Mouse (Mus musculus): ENCODE results near the gene Atp2c1. TPM values are rescaled to one million over a fixed set of nuclear protein-coding genes. Genes with fewer than 3 reads are reported as not detected.

Gene Atp2c1
- total RNA-seq, 4 experiments from 2014 or later, result 51.2 to 63.2 (median 57.2) TPM

GRCm38 (mm10) chr9:105366199-105366598 lies 160.9 kb downstream of the Atp2c1 start:
- no peak for DNase-seq (ENCODE audit: low spot score)

DNA sequence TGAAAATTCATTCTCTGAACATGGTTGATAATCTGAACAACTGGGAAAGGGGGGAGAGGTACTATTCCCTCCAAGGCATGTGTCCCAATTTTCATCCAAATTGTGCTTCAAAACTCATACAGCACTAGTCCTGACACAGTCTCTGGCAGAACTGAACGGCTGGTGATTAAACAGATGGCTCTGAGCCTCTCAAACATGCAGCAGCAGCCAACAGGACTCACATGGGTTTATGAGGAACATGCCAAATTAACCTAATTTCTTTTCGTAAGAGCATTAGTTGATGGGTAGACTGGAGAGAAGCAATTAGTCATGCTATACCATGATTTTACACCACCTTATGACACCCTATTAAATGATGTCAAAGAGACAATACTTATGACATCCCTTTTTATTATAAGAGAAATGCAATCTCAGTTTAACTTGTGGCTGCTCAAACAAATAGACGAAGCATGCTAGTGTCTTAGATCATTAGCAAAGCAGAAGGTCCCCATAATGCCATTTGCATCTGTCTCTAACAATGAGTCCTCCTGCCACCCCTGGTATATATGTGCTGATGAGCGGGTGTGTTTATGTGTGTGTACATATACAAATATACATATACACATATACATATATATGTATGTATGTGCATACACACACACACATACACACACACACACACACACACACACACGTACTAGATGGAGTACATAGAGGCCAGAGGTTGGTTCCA lies 163.4 kb downstream of the Atp2c1 start:
- DNase-seq (ENCODE audit: low spot score), result no peak

- DNase-seq (ENCODE audit: low spot score), result no peak
Observed at GRCm38 (mm10) chr9:105362181-105362580, 164.9 kb downstream of the Atp2c1 start.

Other genes with a start within 250 kb of the Atp2c1 start
- 1 to 10 TPM; 4.4 to 7.5 (median 5.2) TPM for gene Aste1, start 131.9 kb downstream of the Atp2c1 start, total RNA-seq (2022)
- gene Nek11, start 131.8 kb downstream of the Atp2c1 start, total RNA-seq (2022), result not detected
- 10 to 100 TPM; 19.1 to 24.0 (median 21.6) TPM for gene Pik3r4, start 115.7 kb upstream of the Atp2c1 start, total RNA-seq (2022)

Measured in heart, adult 8-10 months (tissue).